Comparison of ENCODE assay signal across 11 mouse cellular contexts in the genomic region with DNA sequence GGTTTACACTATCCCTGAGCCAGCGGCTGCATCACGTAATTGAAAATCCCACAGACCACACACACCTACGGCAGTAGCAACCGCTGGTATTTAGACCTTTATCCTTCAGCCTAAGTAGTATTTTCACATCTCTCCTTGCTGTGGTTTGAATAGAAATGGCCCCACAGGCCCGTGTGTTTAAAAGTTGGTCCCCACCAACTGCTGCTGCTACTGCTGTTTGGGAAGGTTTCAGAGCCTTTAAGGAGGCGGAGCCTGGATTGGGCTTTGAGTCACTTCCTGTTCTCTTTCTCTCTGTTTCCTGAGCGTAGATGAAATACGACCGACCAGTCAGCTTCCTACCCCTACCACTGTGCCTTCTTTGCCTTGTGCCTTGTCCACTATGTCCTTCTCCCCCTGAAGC.
DNase-seq lines count a peak whose midpoint lies in the region; ATAC-seq and TF ChIP-seq lines count a peak whose summit lies in the region.
"Had no signal": no experiment of that assay in that cellular context is flagged by ENCODE, and none has a peak within 500 bp of the region (broad histone marks: within the 10 kb centered on the region; RNA-seq: fewer than 3 reads in every experiment).

No protein-coding gene starts in this region.

- intact Hi-C loops in heart, adult 2 months (cut with DNase I) = loop anchor here (5.0 kb wide), 1 partner anchor 32 kb away; no protein-coding TSS in a partner anchor

- H3K36me3 ChIP-seq in heart, adult 2 months (ENCODE audit: control insufficient read depth, insufficient read depth, low read length) = peaks cover 61% of the 10 kb centered on the region
- H3K36me3 ChIP-seq in heart, embryonic 12.5 days = no peaks in the 10 kb centered on the region
- H3K36me3 ChIP-seq in lung, postnatal 0 days (ENCODE audit: insufficient read depth, low read length) = no peaks in the 10 kb centered on the region
- no peaks in the 10 kb centered on the region for H3K36me3 ChIP-seq in neural tube, embryonic 15.5 days
- H3K36me3 ChIP-seq: midbrain, embryonic 12.5 days had no signal

- H3K4me1 ChIP-seq in heart, adult 2 months (ENCODE audit: control insufficient read depth, insufficient read depth, low read length) = peaks cover 40% of the 10 kb centered on the region
- peaks cover 42% of the 10 kb centered on the region for H3K4me1 ChIP-seq in heart, embryonic 12.5 days (replicated peaks)
- peaks cover 21% of the 10 kb centered on the region for H3K4me1 ChIP-seq in lung, postnatal 0 days (ENCODE audit: insufficient read depth, low read depth, low read length)
- H3K4me1 ChIP-seq in neural tube, embryonic 15.5 days = 0 out of 2 replicates have a peak, but pooled peaks cover 9% of the 10 kb centered on the region
- H3K4me1 ChIP-seq: midbrain, embryonic 12.5 days had no signal

- no peaks in the 10 kb centered on the region; the same call in 1 of the 2 replicates for H3K79me2 ChIP-seq in heart, adult 2 months (replicated peaks; ENCODE audit: control insufficient read depth, insufficient read depth, low read length)

- no peak for TF ChIP-seq EP300 in heart, adult 2 months (IDR thresholded peaks at IDR 0.05; ENCODE audit: insufficient read depth, low read depth, low read length)
- TF ChIP-seq EP300 in lung, postnatal 0 days (IDR thresholded peaks at IDR 0.05) = no peak

- no peak overlapping the region for H3K4me2 ChIP-seq in heart, embryonic 12.5 days
- no peak overlapping the region for H3K4me2 ChIP-seq in lung, postnatal 0 days (replicated peaks; ENCODE audit: low read depth, low read length)
- H3K4me2 ChIP-seq in neural tube, embryonic 15.5 days = no peak overlapping the region
- H3K4me2 ChIP-seq: hindbrain, embryonic 14.5 days; midbrain, embryonic 12.5 days had no signal

- H3K9me3 ChIP-seq in heart, embryonic 12.5 days (replicated peaks) = no peaks in the 10 kb centered on the region
- H3K9me3 ChIP-seq in lung, postnatal 0 days (ENCODE audit: low read length) = no peaks in the 10 kb centered on the region
- H3K9me3 ChIP-seq in neural tube, embryonic 15.5 days (replicated peaks) = no peaks in the 10 kb centered on the region
- H3K9me3 ChIP-seq: midbrain, embryonic 12.5 days had no signal

- H3K27ac ChIP-seq in heart, adult 2 months = peak overlapping the region; percentile 78
- H3K27ac ChIP-seq in heart, embryonic 12.5 days (ENCODE audit: poor library complexity, severe bottlenecking) = no peak overlapping the region
- H3K27ac ChIP-seq in lung, postnatal 0 days (ENCODE audit: low read length) = peak overlapping the region; percentile 88
- H3K27ac ChIP-seq in neural tube, embryonic 15.5 days (replicated peaks) = peak overlapping the region; percentile 48; the same call in 1 of the 2 replicates
- H3K27ac ChIP-seq: hindbrain, embryonic 14.5 days; midbrain, embryonic 12.5 days had no signal

- H3K9ac ChIP-seq in heart, adult 2 months (ENCODE audit: low read depth, low read length) = no peak overlapping the region
- H3K9ac ChIP-seq in heart, embryonic 12.5 days = no peak overlapping the region
- H3K9ac ChIP-seq in lung, postnatal 0 days (replicated peaks; ENCODE audit: low read depth) = no peak overlapping the region
- H3K9ac ChIP-seq in neural tube, embryonic 15.5 days (replicated peaks) = no peak overlapping the region
- H3K9ac ChIP-seq: hindbrain, embryonic 14.5 days; midbrain, embryonic 12.5 days had no signal

- TF ChIP-seq CTCF in heart, adult 2 months (IDR thresholded peaks at IDR 0.05) = no peak
- no peak for TF ChIP-seq CTCF in lung, postnatal 0 days (IDR thresholded peaks at IDR 0.05)

- H3K4me3 ChIP-seq in heart, adult 2 months = no peak overlapping the region
- no peak overlapping the region for H3K4me3 ChIP-seq in heart, embryonic 12.5 days
- no peak overlapping the region for H3K4me3 ChIP-seq in lung, postnatal 0 days (ENCODE audit: low read depth, low read length)
- H3K4me3 ChIP-seq in neural tube, embryonic 15.5 days (replicated peaks) = no peak overlapping the region
- H3K4me3 ChIP-seq: midbrain, embryonic 12.5 days had no signal

- H3K27me3 ChIP-seq in heart, adult 2 months (ENCODE audit: control insufficient read depth, insufficient read depth, low read length) = no peaks in the 10 kb centered on the region
- H3K27me3 ChIP-seq in heart, embryonic 12.5 days (replicated peaks) = no peaks in the 10 kb centered on the region
- no peaks in the 10 kb centered on the region for H3K27me3 ChIP-seq in lung, postnatal 0 days (replicated peaks; ENCODE audit: insufficient read depth, low read length)
- H3K27me3 ChIP-seq in neural tube, embryonic 15.5 days (replicated peaks) = no peaks in the 10 kb centered on the region
- H3K27me3 ChIP-seq: midbrain, embryonic 12.5 days had no signal

- no peak for TF ChIP-seq POLR2A in heart, adult 2 months (IDR thresholded peaks at IDR 0.05; ENCODE audit: insufficient read depth, low read depth, low read length)

- no peak for ATAC-seq in heart, embryonic 12.5 days (ENCODE audit: insufficient number of reproducible peaks, low FRiP score)
- ATAC-seq in lung, postnatal 0 days = no peak
- ATAC-seq in neural tube, embryonic 15.5 days (ENCODE audit: low FRiP score) = no peak
- no peak for ATAC-seq in erythroblast, adult 5-6 weeks (replicated peaks; ENCODE audit: low FRiP score, poor library complexity, severe bottlenecking)

- peak in 1 of 2 experiments; percentile 31 for DNase-seq in heart, adult 2 months
- DNase-seq in lung, postnatal 0 days (ENCODE audit: low spot score) = no peak
- DNase-seq in lung, postnatal 10 days = no peak
- DNase-seq in T-cell, adult 2 months (ENCODE audit: low spot score) = peak; percentile 79
- no peak for DNase-seq in adrenal gland, postnatal 25 days
- DNase-seq: kidney, postnatal 10 days had no signal

- 75% methylated on average over 9 of the region's 9 CpGs for WGBS in heart, adult 2 months
- 78% methylated on average over 9 of the region's 9 CpGs for WGBS in heart, embryonic 12.5 days
- WGBS in lung, postnatal 0 days = 73% methylated on average over 9 of the region's 9 CpGs
- WGBS in neural tube, embryonic 15.5 days = 90% methylated on average over 9 of the region's 9 CpGs
